Mouse (Mus musculus) intestine, embryonic 15.5 days (tissue): Measurements from ENCODE around the gene Rad54l. TPM values are rescaled to one million over a fixed set of nuclear protein-coding genes. Genes with fewer than 3 reads are reported as not detected.
A peak's percentile ranks its signal among the peaks of the same experiment; 100 is the strongest.

Source experiments
- ATAC-seq: fragments of 200-750 bp; cut with Nextera tagmentation; 2 replicates; pipeline ENCODE4 v1.8.0; 2017; ENCODE audit warnings: moderate TSS enrichment, moderate library complexity
- H3K27ac ChIP-seq: fragments of 300-500 bp; sonication (generic); 2 replicates; pipeline ENCODE4 v1.5.1; 2015; ENCODE audit warnings: mild to moderate bottlenecking, inconsistent platforms
- H3K27me3 ChIP-seq: fragments of 300-500 bp; sonication (generic); replicated peaks from 2 replicates; pipeline ENCODE4 v1.6.1; 2015; ENCODE audit warnings: inconsistent platforms
- H3K36me3 ChIP-seq: fragments of 300-500 bp; sonication (generic); 2 replicates; pipeline ENCODE4 v1.6.1; 2015; ENCODE audit warnings: inconsistent platforms
- H3K4me1 ChIP-seq: fragments of 300-500 bp; sonication (generic); replicated peaks from 2 replicates; pipeline ENCODE4 v1.6.1; 2015; ENCODE audit warnings: inconsistent platforms
- H3K4me2 ChIP-seq: fragments of 300-500 bp; sonication (generic); replicated peaks from 2 replicates; pipeline ENCODE4 v1.6.1; 2015; ENCODE audit warnings: mild to moderate bottlenecking, inconsistent platforms
- H3K4me3 ChIP-seq: fragments of 300-500 bp; sonication (generic); replicated peaks from 2 replicates; pipeline ENCODE4 v1.5.1; 2015; ENCODE audit warnings: inconsistent platforms
- H3K9ac ChIP-seq: fragments of 300-500 bp; sonication (generic); 2 replicates; pipeline ENCODE4 v1.6.1; 2015; ENCODE audit warnings: inconsistent platforms
- H3K9me3 ChIP-seq: fragments of 300-500 bp; sonication (generic); 2 replicates; pipeline ENCODE4 v1.6.1; 2016; ENCODE audit warnings: inconsistent platforms
- WGBS: fragments of 180-500 bp; shearing (Covaris S2); methylation state at CpG from one replicate; pipeline ENCODE4 v1.1.7; 2015; 5-methylcytosine and 5-hydroxymethylcytosine counted together
- polyA plus RNA-seq: library from polyadenylated mRNA; unstranded; fragments of >200 nt; fragmentation: Nextera tagmentation; extraction: Ambion mirVana; gene quantifications from 2 replicates; pipeline ENCODE4 v1.2.1, GENCODE M21; 2015

Rad54l gene
- polyA plus RNA-seq, 1 experiment from 2014 or later = 26.7 TPM

- H3K4me2 ChIP-seq = peak within 1 kb of the TSS; percentile 86
- peak within 1 kb of the TSS; percentile 92 for H3K27ac ChIP-seq
- WGBS = under 1% methylated on average over 35 of the region's 35 CpGs
- peak; percentile 96 for ATAC-seq
- 0 out of 2 replicates have a peak, but pooled peaks cover 3% of the 10 kb centered on the region for H3K36me3 ChIP-seq
- no peaks in the 10 kb centered on the region for H3K27me3 ChIP-seq
- H3K9me3 ChIP-seq = no peaks in the 10 kb centered on the region
- H3K9ac ChIP-seq = peak within 1 kb of the TSS; percentile 56
- H3K4me1 ChIP-seq = 0 out of 2 replicates have a peak, but pooled peaks cover 10% of the 10 kb centered on the region
- peak within 1 kb of the TSS; percentile 58 for H3K4me3 ChIP-seq
These were observed 70.0 kb downstream of the Rad54l start, which contains the start of gene Nsun4 for GRCm38 (mm10) chr4:116053399-116053961. Gene Nsun4 (minus strand): TSS chr4:116053876.

GRCm38 (mm10) chr4:116052526-116053293 is 70.8 kb downstream of the Rad54l start:
- WGBS = 5% methylated on average over 22 of the region's 22 CpGs
- ATAC-seq = peak; percentile 59
- H3K9ac ChIP-seq = peak overlapping the region; percentile 56
- no peaks in the 10 kb centered on the region for H3K27me3 ChIP-seq
- H3K27ac ChIP-seq = peak overlapping the region; percentile 92
- 0 out of 2 replicates have a peak, but pooled peaks cover 3% of the 10 kb centered on the region for H3K36me3 ChIP-seq
- 0 out of 2 replicates have a peak, but pooled peaks cover 10% of the 10 kb centered on the region for H3K4me1 ChIP-seq
- H3K9me3 ChIP-seq = no peaks in the 10 kb centered on the region
- peak overlapping the region; percentile 58 for H3K4me3 ChIP-seq
- peak overlapping the region; percentile 86 for H3K4me2 ChIP-seq

GRCm38 (mm10) chr4:116049211-116049610 is 74.3 kb downstream of the Rad54l start:
- 0 out of 2 replicates have a peak, but pooled peaks cover 10% of the 10 kb centered on the region for H3K4me1 ChIP-seq
- no peaks in the 10 kb centered on the region for H3K27me3 ChIP-seq
- no peak overlapping the region for H3K4me3 ChIP-seq
- 0 out of 2 replicates have a peak, but pooled peaks cover 3% of the 10 kb centered on the region for H3K36me3 ChIP-seq
- WGBS = 88% methylated on average over 3 of the region's 3 CpGs
- no peak overlapping the region for H3K27ac ChIP-seq
- no peak overlapping the region for H3K4me2 ChIP-seq
- ATAC-seq = no peak
- no peaks in the 10 kb centered on the region for H3K9me3 ChIP-seq
- H3K9ac ChIP-seq = no peak overlapping the region

- no peak overlapping the region for H3K4me2 ChIP-seq
- H3K4me1 ChIP-seq = 0 out of 2 replicates have a peak, but pooled peaks cover 10% of the 10 kb centered on the region
- no peak for ATAC-seq
- 75% methylated on average over 7 of the region's 7 CpGs for WGBS
- H3K36me3 ChIP-seq = 0 out of 2 replicates have a peak, but pooled peaks cover 6% of the 10 kb centered on the region
- 0 out of 2 replicates have a peak overlapping the region, but pooled peaks have one; percentile 18 for H3K27ac ChIP-seq
- H3K9ac ChIP-seq = no peak overlapping the region
- H3K9me3 ChIP-seq = no peaks in the 10 kb centered on the region
- H3K4me3 ChIP-seq = no peak overlapping the region
- H3K27me3 ChIP-seq = no peaks in the 10 kb centered on the region
These were observed 75.2 kb downstream of the Rad54l start for GRCm38 (mm10) chr4:116048130-116048920.

- H3K36me3 ChIP-seq = peaks cover 6% of the 10 kb centered on the region; the same call in 1 of the 2 replicates
- H3K27me3 ChIP-seq = no peaks in the 10 kb centered on the region
- no peak for ATAC-seq
- WGBS = 88% methylated on average over 1 of the region's 1 CpGs
- no peak overlapping the region for H3K9ac ChIP-seq
- H3K4me2 ChIP-seq = no peak overlapping the region
- H3K27ac ChIP-seq = no peak overlapping the region
- H3K4me1 ChIP-seq = 0 out of 2 replicates have a peak, but pooled peaks cover 8% of the 10 kb centered on the region
- H3K4me3 ChIP-seq = no peak overlapping the region
- H3K9me3 ChIP-seq = no peaks in the 10 kb centered on the region
These were observed 75.8 kb downstream of the Rad54l start for GRCm38 (mm10) chr4:116047681-116048080.

- H3K36me3 ChIP-seq = peaks cover 6% of the 10 kb centered on the region; the same call in 1 of the 2 replicates
- H3K4me2 ChIP-seq = no peak overlapping the region
- H3K9ac ChIP-seq = no peak overlapping the region
- ATAC-seq = no peak
- no peaks in the 10 kb centered on the region for H3K9me3 ChIP-seq
- H3K27me3 ChIP-seq = no peaks in the 10 kb centered on the region
- no peak overlapping the region for H3K27ac ChIP-seq
- no peaks in the 10 kb centered on the region for H3K4me1 ChIP-seq
- H3K4me3 ChIP-seq = no peak overlapping the region
- WGBS = 90% methylated on average over 2 of the region's 2 CpGs
These were observed 76.9 kb downstream of the Rad54l start for GRCm38 (mm10) chr4:116046604-116047003.

Other genes with a start within 250 kb of the Rad54l start
- not detected in 2 replicates for gene Kncn, start 239.3 kb downstream of the Rad54l start, polyA plus RNA-seq
- gene 6430628N08Rik, start 233.0 kb downstream of the Rad54l start, polyA plus RNA-seq = not detected in 2 replicates
- gene Dmbx1, start 183.8 kb downstream of the Rad54l start, polyA plus RNA-seq = not detected in 2 replicates
- gene Faah, start 105.8 kb downstream of the Rad54l start, polyA plus RNA-seq = 48.2 and 57.6 TPM in 2 replicates
- gene Nsun4, start 69.8 kb downstream of the Rad54l start, polyA plus RNA-seq = 30.1 and 31.0 TPM in 2 replicates
- 636 and 732 TPM in 2 replicates for gene Uqcrh, start 48.6 kb downstream of the Rad54l start, polyA plus RNA-seq
- gene Lrrc41, start 48.4 kb downstream of the Rad54l start, polyA plus RNA-seq = 70.9 and 71.6 TPM in 2 replicates
- 45.8 and 48.0 TPM in 2 replicates for gene Pomgnt1, start 150 bp upstream of the Rad54l start, polyA plus RNA-seq
- 1.5 and 1.6 TPM in 2 replicates for gene Lurap1, start 27.6 kb upstream of the Rad54l start, polyA plus RNA-seq
- 35.7 and 43.6 TPM in 2 replicates for gene Tspan1, start 43.9 kb upstream of the Rad54l start, polyA plus RNA-seq
- not detected in 2 replicates for gene 1700042G07Rik, start 49.7 kb upstream of the Rad54l start, polyA plus RNA-seq
- not detected in 2 replicates for gene Gm49337, start 49.7 kb upstream of the Rad54l start, polyA plus RNA-seq
- gene Pik3r3, start 97.9 kb upstream of the Rad54l start, polyA plus RNA-seq = 7.0 and 7.9 TPM in 2 replicates